Mouse (Mus musculus) lung, postnatal 0 days (tissue): ENCODE data around the gene Oaz1.

Experiments used
- CTCF ChIP-seq: IDR thresholded peaks from 2 replicates; pipeline ENCODE4 v1.5.1; 2016; ENCODE audit warnings: antibody characterized with exemption, mild to moderate bottlenecking
- EP300 ChIP-seq: IDR thresholded peaks from 2 replicates; pipeline ENCODE4 v1.6.1; 2016; ENCODE audit warnings: antibody characterized with exemption, mild to moderate bottlenecking, control low read depth

GRCm38 (mm10) chr10:80798150-80799006, 28.1 kb upstream of the Oaz1 start, which contains the start of the genes Sf3a2 and Plekhj1:
- no peak for TF ChIP-seq CTCF
- TF ChIP-seq EP300, result peak; percentile 33; the same call in 1 of the 2 replicates
